Comparison of ENCODE assay signal across 26 mouse cellular contexts in genomic region chr17:25210006-25210405, GRCm38 (mm10). TPM values are rescaled to one million over a fixed set of nuclear protein-coding genes. Genes with fewer than 3 reads are reported as not detected.
A peak's percentile ranks its signal among the peaks of the same experiment; 100 is the strongest.
DNase-seq lines count a peak whose midpoint lies in the region; TF ChIP-seq lines count a peak whose summit lies in the region.
"Had no signal": no experiment of that assay in that cellular context is flagged by ENCODE, and none has a peak within 500 bp of the region (broad histone marks: within the 10 kb centered on the region; RNA-seq: fewer than 3 reads in every experiment).

No protein-coding gene starts in this region.

- no peaks in the 10 kb centered on the region for H3K27me3 ChIP-seq in kidney, adult 2 months (replicated peaks; ENCODE audit: control insufficient read depth, insufficient read depth, low read length)
- H3K27me3 ChIP-seq: forebrain, embryonic 13.5 days; heart, embryonic 12.5 days; heart, embryonic 15.5 days; hindbrain, embryonic 13.5 days had no signal

- peaks cover 3% of the 10 kb centered on the region; the same call in 1 of the 2 replicates for H3K4me1 ChIP-seq in kidney, adult 2 months (ENCODE audit: control insufficient read depth, insufficient read depth, low read length)
- H3K4me1 ChIP-seq: forebrain, embryonic 10.5 days; forebrain, embryonic 13.5 days; heart, embryonic 12.5 days; heart, embryonic 15.5 days; hindbrain, embryonic 10.5 days; hindbrain, embryonic 13.5 days had no signal

- no peak for TF ChIP-seq CTCF in kidney, adult 2 months (conservative IDR thresholded peaks at IDR 0.05; ENCODE audit: insufficient read depth, insufficient read length, low read depth, low read length)

- no peaks in the 10 kb centered on the region; the same call in 1 of the 2 replicates for H3K36me3 ChIP-seq in kidney, adult 2 months (ENCODE audit: control insufficient read depth, insufficient read depth, low read length)

- no peak overlapping the region for H3K4me3 ChIP-seq in kidney, adult 2 months (ENCODE audit: insufficient read depth, low read depth, low read length)
- H3K4me3 ChIP-seq: forebrain, embryonic 10.5 days; forebrain, embryonic 13.5 days; heart, embryonic 12.5 days; heart, embryonic 15.5 days; hindbrain, embryonic 10.5 days; hindbrain, embryonic 13.5 days had no signal

- peak; percentile 55 for DNase-seq in kidney, adult 2 months
- DNase-seq in kidney, postnatal 36 days: no peak
- DNase-seq in kidney, postnatal 14 days: peak; percentile 55
- no peak for DNase-seq in kidney, postnatal 25 days
- peak; percentile 52 for DNase-seq in layer of hippocampus, adult 9-11 months
- no peak for DNase-seq in layer of hippocampus, adult 8-10 months (ENCODE audit: low spot score in 2 of 2)
- DNase-seq in lung, postnatal 36 days: peak; percentile 20
- no peak for DNase-seq in lung, postnatal 25 days (ENCODE audit: low spot score)
- DNase-seq: adrenal gland, adult 2 months; adrenal gland, postnatal 14 days; heart, adult 18-20 months; heart, postnatal 10 days; heart, postnatal 36 days had no signal

- no peak for TF ChIP-seq POLR2A in kidney, adult 2 months (IDR thresholded peaks at IDR 0.05; ENCODE audit: low read depth, low read length)

- peak overlapping the region; percentile 30 for H3K27ac ChIP-seq in kidney, adult 2 months (ENCODE audit: insufficient read depth, low read depth, low read length)
- H3K27ac ChIP-seq: forebrain, embryonic 10.5 days; forebrain, embryonic 13.5 days; heart, embryonic 15.5 days; hindbrain, embryonic 10.5 days; hindbrain, embryonic 13.5 days had no signal

- 80% methylated on average over 4 of the region's 4 CpGs for whole genome bisulfite sequencing in kidney, adult 2 months

RNA-seq across cellular contexts. Expression of gene Unkl, which starts 21.8 kb away (rescaled TPM):
- 38.3 and 44.1 TPM in 2 replicates for polyA plus RNA-seq in kidney, adult 2 months (2012; rRNA removed)
- total RNA-seq in layer of hippocampus, adult 8-10 months (2022): 10 to 100 TPM; 36.0 to 42.6 (median 39.6) TPM

RNA-seq across cellular contexts. Expression of gene BC003965, which starts 25.7 kb away (rescaled TPM):
- polyA plus RNA-seq in kidney, adult 2 months (2012; rRNA removed): 10.8 and 12.2 TPM in 2 replicates
- 10 to 100 TPM; 19.7 to 21.1 (median 20.8) TPM for total RNA-seq in layer of hippocampus, adult 8-10 months (2022)

RNA-seq across cellular contexts. Expression of gene Gnptg, which starts 29.9 kb away (rescaled TPM):
- 121 and 123 TPM in 2 replicates for polyA plus RNA-seq in kidney, adult 2 months (2012; rRNA removed)
- total RNA-seq in layer of hippocampus, adult 8-10 months (2022): 10 to 100 TPM; 70.8 to 79.1 (median 76.3) TPM

RNA-seq across cellular contexts. Expression of gene Tsr3, which starts 30.0 kb away (rescaled TPM):
- polyA plus RNA-seq in kidney, adult 2 months (2012; rRNA removed): 20.0 and 21.6 TPM in 2 replicates
- 10 to 100 TPM; 22.9 to 28.4 (median 24.9) TPM for total RNA-seq in layer of hippocampus, adult 8-10 months (2022)

RNA-seq across cellular contexts. Expression of gene Gm38655, which starts 34.7 kb away (rescaled TPM):
- polyA plus RNA-seq in kidney, adult 2 months (2012; rRNA removed): 0.11 TPM in 1 of 2 replicates, not detected in the other
- not detected for total RNA-seq in layer of hippocampus, adult 8-10 months (2022)
- total RNA-seq: adrenal gland, adult 2 months; gastrocnemius, adult 18-20 months; gastrocnemius, postnatal 14 days; heart, adult 18-20 months; heart, postnatal 10 days; heart, postnatal 36 days; MEL had no signal
- polyA plus RNA-seq: adrenal gland, adult 2 months; C2C12; CD4-positive, CD25-positive, alpha-beta regulatory T cell, adult 4 months; embryonic facial prominence, embryonic 11.5 days; forebrain, embryonic 10.5 days; forebrain, embryonic 13.5 days; forebrain, embryonic 16.5 days; heart, embryonic 12.5 days; hindbrain, embryonic 10.5 days; hindbrain, embryonic 13.5 days had no signal

Comparison
In these comparisons a context has a peak if more than half of its experiments do, and no peak if none do; other contexts are left out.
1. DNase-seq: peak in kidney, adult 2 months (single experiment), kidney, postnatal 14 days (single experiment), layer of hippocampus, adult 9-11 months (single experiment) and lung, postnatal 36 days (single experiment); none in kidney, postnatal 36 days (0 of 2), kidney, postnatal 25 days (0 of 2), layer of hippocampus, adult 8-10 months (0 of 2) and lung, postnatal 25 days (single experiment).